Mouse (Mus musculus) lung, adult 2 months (tissue): ENCODE measurements at regions not wholly inside any gene's neighbourhood (a gene's known extent, or its start where the extent isn't known, plus 50 kb on each side); places are given as distances from the start of the nearest gene placed in this dataset.

Experiments used
- DNase-seq: peaks from one replicate; pipeline ENCODE4 v3.0.0; 2022
- H3K4me1 ChIP-seq: fragments of 200-500 bp; 2 replicates; pipeline ENCODE4 v1.6.1; 2011; ENCODE audit warnings: low read length; ENCODE audit not compliant: control insufficient read depth, insufficient read depth
- H3K4me3 ChIP-seq: fragments of 200-500 bp; replicated peaks from 2 replicates; pipeline ENCODE3; 2011; ENCODE audit warnings: low read depth, mild to moderate bottlenecking, control low read depth, low read length; ENCODE audit errors: extremely low read depth
- CTCF ChIP-seq: fragments of 200-500 bp; IDR thresholded peaks from 2 replicates; pipeline ENCODE4 v1.5.1; 2011; ENCODE audit warnings: mild to moderate bottlenecking, low read length, control low read depth; ENCODE audit not compliant: insufficient read depth
- POLR2A ChIP-seq: fragments of 200-500 bp; IDR thresholded peaks from 2 replicates; pipeline ENCODE4 v1.6.1; 2011; ENCODE audit warnings: low read depth, mild to moderate bottlenecking, control low read depth, low read length, borderline replicate concordance; ENCODE audit errors: extremely low read depth
- WGBS: fragments of 180-500 bp; shearing (Covaris S2); methylation state at CpG from one replicate; pipeline ENCODE4 v1.1.7; 2018; 5-methylcytosine and 5-hydroxymethylcytosine counted together

DNA sequence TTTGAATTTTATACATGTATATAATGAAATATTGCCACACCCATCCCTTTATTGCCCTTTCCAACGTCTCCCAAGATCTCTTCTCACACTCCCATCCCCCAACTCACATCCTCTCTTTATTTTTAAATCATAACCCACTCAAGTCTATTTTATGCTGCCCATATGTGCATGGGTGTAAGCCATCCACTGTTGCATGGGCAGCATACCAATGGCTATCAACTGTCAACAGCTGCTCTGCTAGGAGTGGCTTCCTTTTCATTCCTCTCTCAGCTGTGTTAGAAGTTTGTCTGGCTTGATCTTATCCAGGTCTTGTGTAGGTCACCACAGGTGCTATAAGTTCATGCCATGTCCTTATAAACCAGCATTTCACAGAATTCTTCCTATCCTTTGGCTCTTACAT, 409.2 kb upstream of the Klf4 start:
- no peak for DNase-seq
- Histone ChIP-seq H3K4me1 (no peaks in the 10 kb centered on the region), H3K4me3 (no peak overlapping the region)
- 43% methylated on average over 1 of the region's 1 CpGs for WGBS
- TF ChIP-seq POLR2A (no peak), CTCF (no peak)

DNA sequence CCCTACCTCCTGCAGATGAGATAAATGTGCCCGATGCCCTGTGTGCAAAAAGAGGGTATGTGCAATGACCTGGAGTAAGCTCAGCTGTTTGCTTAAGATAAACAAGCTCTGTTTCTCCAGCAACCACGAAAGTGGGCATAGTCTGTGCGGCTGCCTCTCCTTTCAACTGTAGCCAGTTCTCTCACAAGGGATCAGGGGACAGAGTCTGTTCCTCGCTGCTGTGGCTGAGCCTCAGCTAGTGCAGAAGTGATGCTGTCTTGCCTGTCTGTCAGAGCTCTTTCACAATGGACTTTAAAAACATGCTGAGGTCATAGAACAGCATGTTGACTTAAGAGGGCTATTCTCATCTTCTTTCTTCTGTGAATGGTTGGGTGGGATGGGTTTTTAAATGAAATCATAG, 406.1 kb upstream of the Klf4 start:
- no peak for DNase-seq
- H3K4me3 ChIP-seq = no peak overlapping the region
- H3K4me1 ChIP-seq = no peaks in the 10 kb centered on the region
- WGBS = 54% methylated on average over 4 of the region's 4 CpGs
- TF ChIP-seq CTCF = no peak
- no peak for TF ChIP-seq POLR2A

- 60% methylated on average over 1 of the region's 1 CpGs for WGBS
- DNase-seq = no peak
- H3K4me3 ChIP-seq = no peak overlapping the region
- no peaks in the 10 kb centered on the region for H3K4me1 ChIP-seq
- TF ChIP-seq CTCF (no peak), POLR2A (no peak)
Observed at GRCm38 (mm10) chr4:55937833-55938232, 405.6 kb upstream of the Klf4 start.

GRCm38 (mm10) chr4:55929141-55929782, 397.0 kb upstream of the Klf4 start:
- Histone ChIP-seq H3K4me1 (no peaks in the 10 kb centered on the region), H3K4me3 (no peak overlapping the region)
- no peak for DNase-seq
- TF ChIP-seq CTCF = no peak
- TF ChIP-seq POLR2A = no peak
- 63% methylated on average over 11 of the region's 11 CpGs for WGBS

DNA sequence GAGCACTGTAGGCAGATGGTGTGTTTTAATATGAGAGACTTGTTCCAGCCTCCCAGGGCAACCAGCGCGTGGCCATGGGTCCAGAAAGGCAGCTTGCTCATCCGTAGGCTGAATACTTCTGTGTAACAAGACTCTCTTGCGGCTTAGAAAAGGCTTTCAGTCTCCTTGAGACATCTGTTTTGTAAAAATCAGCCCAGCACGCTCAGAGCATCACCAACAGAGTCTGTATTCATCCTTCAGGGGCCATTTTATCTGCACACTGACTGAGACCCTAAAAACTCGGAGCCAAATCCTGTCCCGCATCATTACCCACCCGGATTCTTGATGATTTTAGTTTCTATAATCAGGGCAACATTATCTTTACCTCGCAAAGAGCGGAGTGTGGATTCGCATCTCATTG, 396.4 kb upstream of the Klf4 start:
- 86% methylated on average over 11 of the region's 11 CpGs for WGBS
- TF ChIP-seq POLR2A = no peak
- TF ChIP-seq CTCF = no peak
- H3K4me3 ChIP-seq = no peak overlapping the region
- no peaks in the 10 kb centered on the region for H3K4me1 ChIP-seq
- DNase-seq = no peak

- no peak for DNase-seq
- TF ChIP-seq POLR2A = no peak
- no peak for TF ChIP-seq CTCF
- WGBS = 85% methylated on average over 6 of the region's 6 CpGs
Observed at GRCm38 (mm10) chr4:55928196-55928595, 395.9 kb upstream of the Klf4 start.

DNA sequence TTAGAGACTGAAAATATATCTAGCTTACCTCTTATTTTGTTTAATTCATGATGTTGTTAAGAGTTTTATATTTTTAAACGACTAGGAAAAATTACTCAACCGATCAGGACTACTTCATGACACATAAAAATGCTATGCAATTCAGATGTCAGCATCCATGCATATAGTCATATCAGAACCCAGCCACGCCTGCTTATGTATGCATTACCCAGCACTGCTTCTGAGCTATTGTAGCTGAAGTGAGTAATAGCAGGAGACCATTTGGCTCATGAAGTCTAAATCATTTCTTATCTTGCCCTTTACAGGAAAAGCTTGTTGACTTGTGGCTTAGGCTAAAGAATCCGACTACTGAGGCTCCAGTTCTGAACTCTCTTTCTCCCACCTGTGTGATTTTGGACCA, 395.1 kb upstream of the Klf4 start:
- Histone ChIP-seq H3K4me3 (no peak overlapping the region), H3K4me1 (no peaks in the 10 kb centered on the region)
- DNase-seq = no peak
- 66% methylated on average over 4 of the region's 4 CpGs for WGBS
- TF ChIP-seq POLR2A (no peak), CTCF (no peak)

More at GRCm38 (mm10) chr4:55928196-55928595, 395.9 kb upstream of the Klf4 start:
- Histone ChIP-seq H3K4me1 (no peaks in the 10 kb centered on the region), H3K4me3 (no peak overlapping the region)

- Histone ChIP-seq H3K4me1 (no peaks in the 10 kb centered on the region), H3K4me3 (no peak overlapping the region)
- TF ChIP-seq CTCF (no peak), POLR2A (no peak)
- 77% methylated on average over 3 of the region's 3 CpGs for WGBS
- DNase-seq = no peak
Observed at GRCm38 (mm10) chr4:55924974-55925373, 392.7 kb upstream of the Klf4 start.

- Histone ChIP-seq H3K4me1 (no peaks in the 10 kb centered on the region), H3K4me3 (no peak overlapping the region)
- no peak for DNase-seq
- TF ChIP-seq CTCF = no peak
- TF ChIP-seq POLR2A = no peak
- 45% methylated on average over 4 of the region's 4 CpGs for WGBS
Observed at GRCm38 (mm10) chr4:55921217-55921616, 389.0 kb upstream of the Klf4 start.

GRCm38 (mm10) chr4:55894116-55894885, 362.0 kb upstream of the Klf4 start:
- no peaks in the 10 kb centered on the region for H3K4me1 ChIP-seq
- TF ChIP-seq CTCF = no peak
- no peak for TF ChIP-seq POLR2A
- 54% methylated on average over 12 of the region's 12 CpGs for WGBS
- no peak for DNase-seq
- no peak overlapping the region for H3K4me3 ChIP-seq
